Mouse (Mus musculus): Measurements from ENCODE around the gene Tor4a. TPM values are rescaled to one million over a fixed set of nuclear protein-coding genes. Genes with fewer than 3 reads are reported as not detected.

Gene Tor4a
- polyA plus RNA-seq (2016; fragmentation: Nextera tagmentation; extraction: Ambion mirVana), result 2.9 and 3.2 TPM in 2 replicates

GRCm38 (mm10) chr2:25196172-25196954 lies at the start of gene Tor4a:
Tor4a (minus strand) TSS chr2:25196886.
- WGBS, result 9% methylated on average over 8 of the region's 8 CpGs
- Histone ChIP-seq H3K4me3 (replicated peaks) (peak within 1 kb of the TSS; percentile 29), H3K36me3 (peaks cover 27% of the 10 kb centered on the region), H3K27me3 (peaks cover 37% of the 10 kb centered on the region), H3K4me2 (peak within 1 kb of the TSS; percentile 43), H3K9me3 (no peaks in the 10 kb centered on the region), H3K4me1 (replicated peaks) (peaks cover 28% of the 10 kb centered on the region), H3K27ac (no peak within 1 kb of the TSS), H3K9ac (replicated peaks) (no peak within 1 kb of the TSS; the same call in 1 of the 2 replicates)
- no peak for ATAC-seq (ENCODE audit: insufficient number of reproducible peaks, insufficient read depth, low FRiP score, low TSS enrichment, low read depth)

GRCm38 (mm10) chr2:25244144-25244543 lies 47.5 kb upstream of the Tor4a start:
- H3K4me3 ChIP-seq (replicated peaks), result no peak overlapping the region
- H3K4me1 ChIP-seq (replicated peaks), result peaks cover 24% of the 10 kb centered on the region
- H3K27ac ChIP-seq, result no peak overlapping the region
- no peaks in the 10 kb centered on the region for H3K9me3 ChIP-seq
- 91% methylated on average over 4 of the region's 4 CpGs for WGBS
- peaks cover 37% of the 10 kb centered on the region; the same call in 1 of the 2 replicates for H3K36me3 ChIP-seq
- no peak overlapping the region for H3K9ac ChIP-seq (replicated peaks)
- H3K27me3 ChIP-seq, result peaks cover 43% of the 10 kb centered on the region
- H3K4me2 ChIP-seq, result no peak overlapping the region
- ATAC-seq (ENCODE audit: insufficient number of reproducible peaks, insufficient read depth, low FRiP score, low TSS enrichment, low read depth), result no peak

- Histone ChIP-seq H3K4me3 (replicated peaks) (no peak overlapping the region), H3K27ac (no peak overlapping the region)
- 78% methylated on average over 8 of the region's 8 CpGs for WGBS
Observed at GRCm38 (mm10) chr2:25243342-25243741, 46.7 kb upstream of the Tor4a start.

GRCm38 (mm10) chr2:25242101-25242506 lies 45.4 kb upstream of the Tor4a start, which contains the start of the genes Rnf208 and Cysrt1:
Rnf208 (plus strand) TSS chr2:25242255.
Cysrt1 (minus strand) TSS chr2:25242452.
- Histone ChIP-seq H3K27ac (no peak within 1 kb of the TSS), H3K4me3 (replicated peaks) (peak within 1 kb of the TSS; percentile 56), H3K4me1 (replicated peaks) (peaks cover 24% of the 10 kb centered on the region), H3K36me3 (peaks cover 17% of the 10 kb centered on the region; the same call in 1 of the 2 replicates), H3K9me3 (no peaks in the 10 kb centered on the region), H3K4me2 (peak within 1 kb of the TSS; percentile 96), H3K27me3 (peaks cover 56% of the 10 kb centered on the region), H3K9ac (replicated peaks) (peak within 1 kb of the TSS; percentile 67)
- ATAC-seq (ENCODE audit: insufficient number of reproducible peaks, insufficient read depth, low FRiP score, low TSS enrichment, low read depth), result no peak
- 0% methylated on average over 57 of the region's 59 CpGs for WGBS

More at GRCm38 (mm10) chr2:25243342-25243741, 46.7 kb upstream of the Tor4a start:
- Histone ChIP-seq H3K4me1 (replicated peaks) (peaks cover 24% of the 10 kb centered on the region), H3K9me3 (no peaks in the 10 kb centered on the region), H3K36me3 (peaks cover 29% of the 10 kb centered on the region; the same call in 1 of the 2 replicates), H3K4me2 (no peak overlapping the region), H3K9ac (replicated peaks) (no peak overlapping the region), H3K27me3 (peaks cover 48% of the 10 kb centered on the region)
- ATAC-seq (ENCODE audit: insufficient number of reproducible peaks, insufficient read depth, low FRiP score, low TSS enrichment, low read depth), result no peak

GRCm38 (mm10) chr2:25241438-25241775 lies 44.7 kb upstream of the Tor4a start:
- H3K27ac ChIP-seq, result no peak overlapping the region
- H3K36me3 ChIP-seq, result peaks cover 14% of the 10 kb centered on the region; the same call in 1 of the 2 replicates
- 14% methylated on average over 6 of the region's 6 CpGs for WGBS
- H3K4me1 ChIP-seq (replicated peaks), result peaks cover 24% of the 10 kb centered on the region
- H3K27me3 ChIP-seq, result peaks cover 59% of the 10 kb centered on the region
- H3K9ac ChIP-seq (replicated peaks), result 0 out of 2 replicates have a peak overlapping the region, but pooled peaks have one; percentile 67
- peak overlapping the region; percentile 56 for H3K4me3 ChIP-seq (replicated peaks)
- peak overlapping the region; percentile 96 for H3K4me2 ChIP-seq
- no peaks in the 10 kb centered on the region for H3K9me3 ChIP-seq
- peak; percentile 28; the same call in 1 of the 2 replicates for ATAC-seq (ENCODE audit: insufficient number of reproducible peaks, insufficient read depth, low FRiP score, low TSS enrichment, low read depth)

- Histone ChIP-seq H3K4me3 (replicated peaks) (peak overlapping the region; percentile 56), H3K9ac (replicated peaks) (peak overlapping the region; percentile 38; the same call in 1 of the 2 replicates), H3K9me3 (no peaks in the 10 kb centered on the region), H3K27ac (no peak overlapping the region), H3K4me2 (peak overlapping the region; percentile 96), H3K36me3 (peaks cover 8% of the 10 kb centered on the region; the same call in 1 of the 2 replicates), H3K4me1 (replicated peaks) (peaks cover 24% of the 10 kb centered on the region), H3K27me3 (peaks cover 64% of the 10 kb centered on the region)
- WGBS, result 2% methylated on average over 29 of the region's 29 CpGs
- ATAC-seq (ENCODE audit: insufficient number of reproducible peaks, insufficient read depth, low FRiP score, low TSS enrichment, low read depth), result peak; percentile 79
Observed at GRCm38 (mm10) chr2:25240723-25241437, 44.2 kb upstream of the Tor4a start.

- peak overlapping the region; percentile 96 for H3K4me2 ChIP-seq
- ATAC-seq (ENCODE audit: insufficient number of reproducible peaks, insufficient read depth, low FRiP score, low TSS enrichment, low read depth), result no peak
- H3K36me3 ChIP-seq, result peaks cover 3% of the 10 kb centered on the region; the same call in 1 of the 2 replicates
- peak overlapping the region; percentile 56 for H3K4me3 ChIP-seq (replicated peaks)
- no peaks in the 10 kb centered on the region for H3K9me3 ChIP-seq
- H3K9ac ChIP-seq (replicated peaks), result peak overlapping the region; percentile 38; the same call in 1 of the 2 replicates
- H3K27ac ChIP-seq, result no peak overlapping the region
- H3K4me1 ChIP-seq (replicated peaks), result peaks cover 24% of the 10 kb centered on the region
- 52% methylated on average over 8 of the region's 8 CpGs for WGBS
- H3K27me3 ChIP-seq, result peaks cover 66% of the 10 kb centered on the region
Observed at GRCm38 (mm10) chr2:25240310-25240709, 43.6 kb upstream of the Tor4a start.

- WGBS, result 85% methylated on average over 3 of the region's 3 CpGs
- H3K4me3 ChIP-seq (replicated peaks), result no peak overlapping the region
- no peaks in the 10 kb centered on the region for H3K9me3 ChIP-seq
- peaks cover 24% of the 10 kb centered on the region for H3K4me1 ChIP-seq (replicated peaks)
- no peaks in the 10 kb centered on the region for H3K36me3 ChIP-seq
- no peak overlapping the region for H3K9ac ChIP-seq (replicated peaks)
- no peak for ATAC-seq (ENCODE audit: insufficient number of reproducible peaks, insufficient read depth, low FRiP score, low TSS enrichment, low read depth)
- H3K27me3 ChIP-seq, result peaks cover 67% of the 10 kb centered on the region
- no peak overlapping the region for H3K27ac ChIP-seq
- H3K4me2 ChIP-seq, result no peak overlapping the region
Observed at GRCm38 (mm10) chr2:25239766-25240165, 43.1 kb upstream of the Tor4a start.

- H3K4me2 ChIP-seq, result no peak overlapping the region
- H3K4me3 ChIP-seq (replicated peaks), result no peak overlapping the region
- peaks cover 24% of the 10 kb centered on the region for H3K4me1 ChIP-seq (replicated peaks)
- H3K27me3 ChIP-seq, result peaks cover 70% of the 10 kb centered on the region
- no peak overlapping the region for H3K27ac ChIP-seq
- no peak overlapping the region for H3K9ac ChIP-seq (replicated peaks)
- H3K36me3 ChIP-seq, result no peaks in the 10 kb centered on the region
- no peaks in the 10 kb centered on the region for H3K9me3 ChIP-seq
- no peak for ATAC-seq (ENCODE audit: insufficient number of reproducible peaks, insufficient read depth, low FRiP score, low TSS enrichment, low read depth)
Observed at GRCm38 (mm10) chr2:25238106-25238505, 41.4 kb upstream of the Tor4a start.

GRCm38 (mm10) chr2:25237522-25237921 lies 40.8 kb upstream of the Tor4a start:
- Histone ChIP-seq H3K27me3 (peaks cover 69% of the 10 kb centered on the region), H3K4me2 (no peak overlapping the region), H3K36me3 (no peaks in the 10 kb centered on the region), H3K9me3 (no peaks in the 10 kb centered on the region), H3K27ac (no peak overlapping the region), H3K4me1 (replicated peaks) (peaks cover 21% of the 10 kb centered on the region), H3K9ac (replicated peaks) (no peak overlapping the region), H3K4me3 (replicated peaks) (no peak overlapping the region)
- ATAC-seq (ENCODE audit: insufficient number of reproducible peaks, insufficient read depth, low FRiP score, low TSS enrichment, low read depth), result no peak
- WGBS, result 63% methylated on average over 4 of the region's 4 CpGs

GRCm38 (mm10) chr2:25236614-25237013 lies 39.9 kb upstream of the Tor4a start, which contains the start of gene Rnf224:
Rnf224 (minus strand) TSS chr2:25236787.
- Histone ChIP-seq H3K9me3 (no peaks in the 10 kb centered on the region), H3K36me3 (no peaks in the 10 kb centered on the region), H3K4me3 (replicated peaks) (no peak within 1 kb of the TSS), H3K4me1 (replicated peaks) (peaks cover 13% of the 10 kb centered on the region), H3K9ac (replicated peaks) (no peak within 1 kb of the TSS), H3K27ac (no peak within 1 kb of the TSS), H3K4me2 (no peak within 1 kb of the TSS), H3K27me3 (peaks cover 69% of the 10 kb centered on the region)
- WGBS, result 38% methylated on average over 8 of the region's 8 CpGs
- ATAC-seq (ENCODE audit: insufficient number of reproducible peaks, insufficient read depth, low FRiP score, low TSS enrichment, low read depth), result no peak

All from limb, embryonic 12.5 days (tissue).